Mouse (Mus musculus) hindlimb bud, embryonic 11.5 days (tissue): ENCODE data around the gene Ppia.
"Not testable (repeated sequence)": the region's sequence is repeated elsewhere in the genome, so short reads cannot be mapped to it uniquely, and the experiment has no call there.

Source experiments
- DNase-seq: peaks from one replicate; pipeline ENCODE4 v3.0.0-alpha.2; 2012; ENCODE audit warnings: low read depth, low spot score; ENCODE audit errors: extremely low spot score

Ppia gene

GRCm38 (mm10) chr11:6414751-6415550, at the start of gene Ppia:
Gene Ppia (plus strand): TSS chr11:6415443.
- DNase-seq, result no peak

GRCm38 (mm10) chr11:6365885-6366284, 49.4 kb upstream of the Ppia start:
- peak; percentile 53 for DNase-seq

- no peak for DNase-seq
Measured at GRCm38 (mm10) chr11:6366434-6366833, 48.8 kb upstream of the Ppia start.

GRCm38 (mm10) chr11:6367156-6367555, 48.1 kb upstream of the Ppia start:
- DNase-seq, result no peak

GRCm38 (mm10) chr11:6367986-6368385, 47.3 kb upstream of the Ppia start:
- DNase-seq, result not testable (repeated sequence)

- DNase-seq, result no peak
Measured at GRCm38 (mm10) chr11:6371376-6372155, 43.7 kb upstream of the Ppia start.

GRCm38 (mm10) chr11:6372784-6373183, 42.5 kb upstream of the Ppia start:
- no peak for DNase-seq

- DNase-seq, result no peak
Measured at GRCm38 (mm10) chr11:6380916-6381315, 34.3 kb upstream of the Ppia start.

GRCm38 (mm10) chr11:6388126-6388725, 27.0 kb upstream of the Ppia start:
- DNase-seq, result no peak

GRCm38 (mm10) chr11:6388726-6389413, 26.4 kb upstream of the Ppia start, which contains the start of gene Zmiz2:
Gene Zmiz2 (plus strand): TSS chr11:6389074.
- DNase-seq, result no peak

GRCm38 (mm10) chr11:6389483-6389921, 25.7 kb upstream of the Ppia start:
- no peak for DNase-seq

- DNase-seq, result no peak
Measured at GRCm38 (mm10) chr11:6390376-6391053, 24.7 kb upstream of the Ppia start.

- no peak for DNase-seq
Measured at GRCm38 (mm10) chr11:6391516-6392276, 23.5 kb upstream of the Ppia start.

- no peak for DNase-seq
Measured at GRCm38 (mm10) chr11:6392857-6393256, 22.4 kb upstream of the Ppia start.

GRCm38 (mm10) chr11:6393866-6394265, 21.4 kb upstream of the Ppia start:
- no peak for DNase-seq

- no peak for DNase-seq
Measured at GRCm38 (mm10) chr11:6395565-6395964, 19.7 kb upstream of the Ppia start.

- no peak for DNase-seq
Measured at GRCm38 (mm10) chr11:6398141-6398540, 17.1 kb upstream of the Ppia start.

- no peak for DNase-seq
Measured at GRCm38 (mm10) chr11:6402515-6403510, 12.4 kb upstream of the Ppia start.
